Mouse (Mus musculus) urinary bladder, postnatal 10 days (tissue): ENCODE data around the gene Hspa1a.

Experiments used
- DNase-seq: peaks from one replicate; pipeline ENCODE4 v3.0.0; 2022; ENCODE audit warnings: low spot score

Hspa1a gene

DNA sequence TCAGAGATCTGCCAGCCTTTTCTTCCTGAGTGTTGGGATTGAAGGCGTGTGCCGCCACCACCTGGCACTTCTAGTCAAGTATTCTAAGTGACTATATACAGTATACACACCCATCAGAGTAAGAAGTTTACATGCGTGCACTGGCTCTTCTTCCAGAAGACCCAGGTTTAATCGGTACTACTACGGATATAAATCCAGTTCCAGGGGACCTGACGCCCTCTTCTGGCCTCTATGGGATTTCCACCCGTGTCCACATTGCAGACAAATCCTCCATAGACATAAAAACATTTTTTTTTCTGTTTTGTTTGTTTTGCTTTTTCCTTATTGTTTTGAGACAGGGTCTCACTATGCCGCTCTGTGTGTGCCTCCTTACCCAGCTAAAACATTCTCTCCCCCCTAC is 24.4 kb downstream of the Hspa1a start:
- DNase-seq: no peak

DNA sequence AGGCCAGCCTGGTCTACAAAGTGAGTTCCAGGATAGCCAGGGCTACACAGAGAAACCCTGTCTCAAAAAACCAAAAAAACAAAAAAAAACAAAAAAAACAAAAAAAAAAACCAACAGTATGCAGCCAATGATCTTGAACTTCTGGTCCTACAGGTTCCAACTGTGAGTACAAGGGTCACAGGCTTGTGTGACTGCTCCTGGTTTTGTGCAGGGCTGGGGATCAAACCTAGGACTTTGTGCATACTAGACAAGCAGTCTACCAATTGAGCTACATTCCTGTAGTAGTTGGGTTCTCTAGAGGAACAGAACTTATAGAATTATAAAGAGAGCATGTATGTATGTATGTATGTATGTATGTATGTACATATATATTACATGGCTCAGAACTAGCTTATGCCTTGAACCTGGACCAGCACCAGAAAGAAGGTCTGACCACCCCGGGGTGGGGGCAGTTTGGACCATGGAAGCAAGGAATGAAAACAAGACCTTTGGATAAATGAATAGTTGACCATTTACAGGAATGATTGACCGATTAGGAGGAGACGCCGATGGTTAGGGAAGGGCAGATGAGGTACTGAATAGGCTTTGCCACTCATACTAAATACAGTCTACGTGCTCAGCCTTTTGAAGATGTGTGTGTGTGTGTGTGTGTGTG is 25.3 kb downstream of the Hspa1a start:
- no peak for DNase-seq

DNA sequence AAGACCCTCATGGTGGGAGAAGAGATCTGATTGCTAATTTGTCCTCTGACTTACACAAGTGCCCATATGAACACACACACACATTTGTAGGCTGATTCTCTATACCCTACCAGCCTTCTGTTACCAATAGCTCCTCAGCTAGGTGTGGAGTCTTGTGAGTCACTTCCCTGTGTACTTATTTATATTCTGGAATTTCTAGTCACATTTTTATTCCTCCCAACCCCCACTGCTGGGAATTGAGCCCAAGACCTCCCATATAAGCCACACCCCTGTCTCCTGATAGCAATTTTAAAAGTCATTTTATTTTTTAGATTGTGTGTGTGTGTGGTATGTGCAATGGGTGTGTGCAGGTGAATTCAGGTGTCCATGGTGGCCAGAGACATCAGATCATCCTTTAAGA is 27.6 kb downstream of the Hspa1a start:
- DNase-seq: no peak

DNA sequence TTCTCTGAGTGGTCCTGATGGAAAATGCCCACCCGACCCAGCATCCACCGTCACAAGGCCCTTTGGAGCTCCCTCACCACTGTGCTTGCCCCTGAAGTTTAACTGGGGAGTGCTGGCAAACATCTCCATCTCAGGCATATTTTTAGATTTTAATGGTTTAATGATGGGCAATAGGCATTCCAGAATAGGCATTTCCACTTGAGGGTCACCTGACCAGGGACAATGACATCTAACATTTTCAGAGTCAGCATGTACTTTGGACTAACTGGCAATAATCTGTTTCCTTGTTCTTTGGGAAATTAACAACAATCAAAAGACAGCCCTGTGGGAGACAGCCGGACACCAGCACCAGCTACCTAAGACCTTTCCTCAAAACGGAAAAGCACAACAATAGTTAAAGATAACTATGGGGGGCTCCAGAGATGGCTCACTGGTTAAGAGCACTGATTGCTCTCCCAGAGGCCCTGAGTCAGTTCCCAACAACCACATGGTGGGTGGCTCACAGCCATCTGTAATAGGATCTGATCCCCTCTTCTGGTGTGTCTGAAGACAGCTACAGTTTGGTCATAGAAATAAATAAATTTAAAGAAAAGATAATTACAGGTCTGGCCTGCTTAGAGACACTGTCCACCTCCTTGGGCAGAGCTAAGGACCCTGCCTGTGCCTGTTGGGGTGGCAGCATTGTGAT is 28.7 kb downstream of the Hspa1a start:
- DNase-seq: no peak

DNA sequence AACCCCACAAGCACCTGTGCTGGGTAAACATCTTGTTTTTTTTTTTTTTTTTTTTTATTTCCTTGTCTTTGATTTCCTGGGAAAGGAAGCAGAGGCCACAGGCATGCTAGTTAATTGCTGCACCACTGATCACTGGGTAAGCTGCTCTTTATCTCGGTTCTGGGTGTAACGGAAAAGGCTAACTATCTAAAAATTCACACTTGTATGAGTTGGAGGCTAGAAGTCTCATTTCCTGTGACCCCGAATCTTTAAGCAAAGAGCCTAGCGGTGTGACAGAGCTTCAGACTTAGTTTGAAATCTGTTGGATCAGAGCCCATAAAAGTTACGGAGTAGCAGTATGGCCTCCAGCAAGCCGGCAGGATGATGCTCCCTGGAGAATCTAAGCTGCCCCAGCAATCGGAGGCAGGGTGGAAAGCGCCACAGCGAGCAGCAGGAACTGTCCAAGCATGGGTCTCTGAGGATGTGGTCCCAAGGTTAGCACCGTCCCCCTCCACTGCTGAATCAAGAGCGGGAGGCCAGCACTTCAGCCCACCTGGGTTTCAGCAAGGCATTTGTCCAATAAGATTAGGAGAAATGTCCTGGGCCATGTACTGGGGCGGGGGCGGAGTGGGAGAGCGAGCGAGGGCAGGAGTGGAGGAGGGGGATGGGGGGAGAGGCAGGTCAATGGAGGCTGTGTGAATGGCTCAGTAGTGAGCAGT is 30.5 kb downstream of the Hspa1a start:
- DNase-seq: no peak

DNA sequence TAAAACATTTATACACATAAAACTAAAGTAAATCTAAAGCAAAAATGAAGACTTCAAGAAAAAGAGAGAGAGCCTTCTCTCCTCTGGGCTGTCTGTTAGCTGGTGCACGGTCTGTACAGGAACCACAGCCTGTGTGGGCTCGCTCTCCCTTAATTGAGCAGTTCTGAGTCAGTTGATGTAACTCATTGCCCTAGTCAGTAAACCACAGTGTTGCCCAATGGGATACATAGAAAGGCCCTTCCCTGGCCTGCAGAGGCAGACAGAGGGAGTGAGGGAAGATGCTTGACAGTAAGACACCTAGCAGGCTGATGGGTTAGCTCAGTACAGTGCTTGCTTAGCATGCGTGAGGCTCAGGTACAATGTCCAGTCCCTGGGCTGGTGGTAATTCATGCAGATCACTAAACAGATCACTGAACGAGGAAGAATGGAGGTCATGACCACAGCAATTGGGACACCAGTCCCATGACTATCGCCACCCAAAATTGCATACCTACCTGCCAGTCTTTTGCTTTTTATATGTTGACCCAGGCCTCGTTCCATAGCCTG is 33.9 kb downstream of the Hspa1a start:
- no peak for DNase-seq

DNA sequence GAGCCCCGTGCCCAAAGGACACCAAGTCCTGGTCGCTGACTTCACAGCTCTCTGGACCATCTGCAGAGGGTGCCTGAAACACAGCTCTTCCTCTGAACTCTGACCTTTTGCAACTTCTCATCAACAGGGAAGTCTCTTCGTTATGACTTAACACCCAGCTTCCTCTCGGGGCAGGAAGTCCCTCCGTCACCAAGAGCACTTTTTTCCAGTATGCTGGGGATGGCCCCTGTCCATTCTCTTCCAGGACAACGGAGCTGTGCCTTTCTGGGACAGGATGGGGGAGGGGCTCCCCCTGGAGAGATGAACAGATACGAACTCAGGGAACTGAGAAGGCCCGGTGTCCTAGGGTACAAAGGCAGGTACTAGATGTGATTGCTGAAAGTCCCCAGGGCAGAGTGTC is 37.1 kb downstream of the Hspa1a start:
- DNase-seq: no peak

DNA sequence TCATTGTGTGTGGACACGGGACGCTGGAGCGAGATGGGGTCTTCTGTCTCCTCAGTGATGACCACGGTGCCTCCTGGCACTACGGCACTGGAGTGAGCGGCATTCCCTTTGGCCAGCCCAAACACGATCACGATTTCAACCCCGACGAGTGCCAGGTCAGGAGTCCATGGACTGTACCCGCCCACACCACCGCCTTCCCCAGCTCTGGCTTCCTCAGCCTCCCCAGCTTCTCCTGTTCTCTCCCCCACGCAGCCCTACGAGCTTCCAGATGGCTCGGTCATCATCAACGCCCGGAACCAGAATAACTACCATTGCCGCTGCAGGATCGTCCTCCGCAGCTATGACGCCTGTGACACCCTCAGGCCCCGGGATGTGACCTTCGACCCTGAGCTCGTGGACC is 37.9 kb downstream of the Hspa1a start:
- no peak for DNase-seq

DNA sequence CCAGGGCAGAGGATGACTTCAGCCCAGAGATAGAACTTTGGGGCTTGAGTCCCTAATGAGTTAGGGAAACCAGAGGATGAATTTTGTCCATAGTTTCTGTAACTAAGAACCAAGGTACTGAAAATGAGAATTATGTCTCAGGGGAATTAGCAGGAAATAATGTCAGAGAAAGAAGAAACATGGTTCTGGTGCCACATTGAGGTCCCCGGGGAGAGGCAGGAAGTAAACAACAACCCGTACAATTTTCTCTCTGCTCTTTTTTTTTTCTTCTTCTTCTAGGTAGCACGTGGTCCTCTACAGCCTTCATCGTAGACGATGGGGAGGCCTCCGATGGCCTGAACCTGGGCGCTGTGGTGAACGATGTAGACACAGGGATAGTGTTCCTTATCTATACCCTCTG is 39.7 kb downstream of the Hspa1a start:
- no peak for DNase-seq

DNA sequence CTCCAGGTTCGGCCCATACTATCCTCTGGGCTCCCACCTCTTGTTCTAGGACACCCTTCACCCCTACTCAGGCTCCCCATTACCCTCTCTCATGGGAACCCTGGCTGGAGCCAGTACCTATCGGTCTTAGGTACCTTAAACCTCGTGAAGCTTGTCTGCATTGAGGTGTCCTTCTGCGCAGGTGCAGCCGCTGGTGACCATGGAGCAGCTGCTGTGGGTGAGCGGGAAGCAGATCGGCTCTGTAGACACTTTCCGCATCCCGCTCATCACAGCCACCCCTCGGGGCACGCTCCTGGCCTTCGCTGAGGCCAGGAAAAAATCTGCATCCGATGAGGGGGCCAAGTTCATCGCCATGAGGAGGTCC is 40.2 kb downstream of the Hspa1a start:
- no peak for DNase-seq

DNA sequence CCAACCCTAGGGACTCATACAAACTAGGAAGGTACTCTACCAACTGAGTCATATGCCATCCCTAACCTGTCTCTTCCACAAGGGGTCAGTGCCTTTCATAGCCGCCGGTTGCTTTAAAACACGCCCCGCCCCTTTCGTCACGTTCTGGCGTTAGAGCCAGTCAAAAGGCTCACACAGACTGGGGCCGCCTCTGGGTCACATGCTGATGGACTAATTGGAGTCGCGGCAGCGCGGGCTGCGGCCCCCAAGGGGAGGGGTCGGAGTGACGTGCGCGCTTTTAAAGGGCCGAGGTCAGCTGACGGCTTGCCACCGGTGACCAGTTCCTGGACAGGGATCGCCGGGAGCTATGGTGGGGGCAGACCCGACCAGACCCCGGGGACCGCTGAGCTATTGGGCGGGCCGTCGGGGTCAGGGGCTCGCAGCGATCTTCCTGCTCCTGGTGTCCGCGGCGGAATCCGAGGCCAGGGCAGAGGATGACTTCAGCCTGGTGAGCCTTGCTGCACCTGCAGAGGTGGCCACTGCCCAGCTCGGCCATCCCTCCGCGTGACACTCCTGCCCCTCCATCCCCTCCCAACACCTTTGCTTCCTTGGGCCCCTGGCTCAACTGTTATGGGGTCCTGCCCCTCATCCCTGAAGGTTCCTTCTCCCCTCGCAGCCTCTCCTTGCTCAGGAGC is 40.8 kb downstream of the Hspa1a start, which contains the start of gene Neu1:
Gene Neu1 (plus strand): TSS at position 193 of the 674 bp plus-strand sequence.
- peak; percentile 94 for DNase-seq

DNA sequence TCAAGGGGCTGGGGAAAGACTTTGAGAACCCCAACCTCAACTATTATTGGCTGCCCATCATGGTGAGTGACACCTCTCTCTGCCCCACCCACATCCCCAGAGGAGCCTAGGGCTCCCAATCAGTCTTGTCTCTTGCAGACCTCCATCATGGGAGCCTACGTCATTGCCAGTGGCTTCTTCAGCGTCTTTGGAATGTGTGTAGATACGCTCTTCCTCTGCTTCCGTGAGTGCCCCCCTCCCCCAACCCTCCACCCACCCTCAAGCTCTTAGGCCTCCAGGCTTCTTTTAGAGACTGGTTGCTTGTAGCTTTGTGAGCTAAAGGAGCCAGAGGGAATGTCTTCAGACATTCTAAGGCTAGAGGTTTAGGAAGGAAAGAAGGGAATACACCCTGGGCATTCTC is 43.1 kb downstream of the Hspa1a start:
- DNase-seq: no peak

DNA sequence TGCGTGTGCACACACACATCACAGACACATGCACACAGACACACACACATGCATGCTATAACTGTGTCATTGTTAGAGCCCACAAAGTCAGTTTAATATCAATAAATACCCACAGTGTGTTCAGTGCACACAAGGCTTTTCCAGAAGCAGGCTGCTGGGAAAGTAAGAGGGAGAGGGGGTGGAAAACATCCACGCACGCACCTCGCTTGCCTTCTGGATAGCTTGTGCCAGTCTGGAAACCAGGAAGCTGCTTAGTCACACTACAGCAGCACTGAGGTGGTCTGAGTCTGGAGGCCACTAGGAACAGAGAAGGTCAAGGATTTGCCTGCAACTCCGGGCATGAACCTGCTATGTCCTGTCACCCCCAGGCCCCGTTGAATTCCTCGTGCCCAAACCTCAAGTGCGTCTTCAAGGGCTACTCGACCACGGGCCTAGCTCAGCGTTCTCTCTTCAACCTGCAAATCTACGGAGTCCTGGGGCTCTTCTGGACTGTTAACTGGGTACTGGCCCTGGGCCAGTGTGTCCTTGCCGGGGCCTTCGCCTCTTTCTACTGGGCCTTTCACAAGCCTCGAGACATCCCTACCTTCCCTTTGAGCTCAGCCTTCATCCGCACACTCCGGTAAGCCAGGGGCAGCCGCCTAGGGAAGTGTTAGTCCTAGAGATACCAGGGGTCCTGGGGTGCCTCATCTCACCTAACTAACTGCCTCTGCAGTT is 44.5 kb downstream of the Hspa1a start:
- no peak for DNase-seq

DNA sequence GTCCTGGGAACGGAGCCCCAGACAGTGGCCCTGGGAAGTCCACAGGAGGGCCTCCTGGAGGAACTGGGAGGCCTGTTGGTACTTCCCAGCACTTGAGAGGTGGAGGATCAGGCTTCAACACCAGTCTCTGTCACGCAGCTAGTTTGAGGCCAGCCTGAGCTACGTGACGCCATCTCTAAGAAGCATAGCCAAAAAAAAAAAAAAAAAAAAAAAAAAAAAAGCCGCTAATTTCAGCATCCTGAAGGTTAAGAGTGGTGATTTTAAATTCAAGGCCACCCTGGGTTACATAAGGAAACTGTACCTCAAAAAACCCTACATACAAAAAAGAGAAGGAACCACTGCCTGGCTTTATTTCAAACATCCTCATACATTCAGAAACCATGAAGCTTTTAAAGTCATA is 47.7 kb downstream of the Hspa1a start:
- DNase-seq: no peak

DNA sequence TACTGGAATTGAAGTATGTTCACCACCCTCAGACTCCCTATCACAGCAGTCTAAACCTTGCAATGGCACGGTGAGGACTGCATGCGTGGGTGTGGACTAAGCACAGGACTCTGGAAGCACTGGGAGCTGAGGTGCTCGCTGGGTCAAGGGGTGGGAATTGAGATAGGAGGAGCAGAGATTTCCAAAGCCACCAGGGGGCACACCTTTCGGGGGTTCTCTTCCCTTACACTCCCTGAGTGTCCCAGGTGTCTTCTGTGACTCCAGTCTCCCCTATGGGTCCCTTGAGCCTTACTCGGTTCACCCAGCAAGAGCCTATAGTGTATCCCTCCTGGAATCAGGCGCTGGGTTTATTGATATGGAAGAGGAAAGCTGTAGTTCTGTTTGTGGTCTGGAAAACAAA is 49.0 kb downstream of the Hspa1a start:
- DNase-seq: no peak
